Mouse (Mus musculus): ENCODE data around the gene Apoc3.
A peak's percentile ranks its signal among the peaks of the same experiment; 100 is the strongest.

The Apoc3 gene

DNA sequence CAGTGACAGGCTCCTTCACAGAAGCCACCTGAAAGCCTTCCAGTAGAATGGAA lies at the start of gene Apoc3:
Apoc3 (minus strand) TSS at position 41 of the 53 bp plus-strand sequence.
- DNase-seq: no peak

DNA sequence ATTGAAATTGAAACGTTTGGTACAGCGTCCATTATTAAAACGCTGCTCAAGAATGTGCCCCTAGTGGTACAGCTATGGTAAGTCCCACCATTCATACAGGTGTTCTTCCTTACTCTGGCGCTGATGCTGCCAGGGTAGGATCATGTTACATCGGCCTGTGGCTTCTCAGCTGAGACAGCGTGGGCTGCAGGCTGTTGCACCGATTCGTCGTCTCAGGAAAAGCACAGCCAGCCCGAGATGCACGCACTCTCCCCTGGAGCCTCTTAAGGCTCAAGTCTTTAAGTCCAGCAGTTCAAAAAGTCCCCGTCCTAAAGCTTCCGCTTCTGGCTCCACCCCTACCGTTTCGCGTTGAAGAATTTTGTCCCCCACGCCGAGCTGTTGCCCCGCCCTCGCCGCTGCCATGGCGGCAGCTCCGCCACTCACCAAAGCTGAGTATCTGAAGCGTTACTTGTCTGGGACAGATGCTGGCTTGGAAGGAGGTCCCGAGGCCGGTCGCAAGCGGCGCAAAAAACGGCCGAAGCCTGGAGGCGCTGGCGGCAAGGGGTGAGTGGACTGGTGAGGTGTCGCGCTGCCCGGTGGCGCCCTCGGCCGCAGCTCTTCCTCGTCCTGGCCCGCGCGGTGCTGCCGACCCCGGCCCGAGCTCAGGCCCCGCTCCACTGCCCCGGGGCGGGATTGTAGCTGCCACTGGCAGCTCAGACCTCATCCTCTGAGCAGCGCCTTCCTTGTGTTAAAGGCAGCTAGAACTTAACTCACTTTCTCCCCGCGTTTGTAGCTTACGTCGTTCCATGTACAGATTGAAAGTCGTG lies 47.4 kb upstream of the Apoc3 start, which contains the start of gene Bud13:
Bud13 (plus strand) TSS at position 378 of the 806 bp plus-strand sequence.
- DNase-seq: peak; percentile 93

DNA sequence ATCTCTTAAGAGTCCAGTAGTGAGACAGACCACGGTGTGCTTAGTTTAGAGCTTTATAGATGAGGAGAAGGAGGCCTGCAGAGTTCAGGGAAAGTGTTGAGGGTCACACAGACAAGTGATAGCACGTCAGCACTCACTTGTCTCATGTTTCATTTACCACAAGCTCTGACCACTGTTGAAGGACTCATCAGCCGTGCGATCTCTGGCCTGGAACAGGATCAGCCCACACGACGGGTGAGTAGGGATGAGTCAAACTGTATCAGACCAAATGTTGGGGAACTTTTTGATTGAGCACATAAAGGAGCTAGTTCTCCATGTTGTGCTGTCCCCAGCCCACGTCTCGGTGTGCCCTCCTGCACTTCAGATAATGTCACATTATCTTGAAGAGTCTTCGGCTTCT lies 39.1 kb upstream of the Apoc3 start:
- no peak for DNase-seq

DNA sequence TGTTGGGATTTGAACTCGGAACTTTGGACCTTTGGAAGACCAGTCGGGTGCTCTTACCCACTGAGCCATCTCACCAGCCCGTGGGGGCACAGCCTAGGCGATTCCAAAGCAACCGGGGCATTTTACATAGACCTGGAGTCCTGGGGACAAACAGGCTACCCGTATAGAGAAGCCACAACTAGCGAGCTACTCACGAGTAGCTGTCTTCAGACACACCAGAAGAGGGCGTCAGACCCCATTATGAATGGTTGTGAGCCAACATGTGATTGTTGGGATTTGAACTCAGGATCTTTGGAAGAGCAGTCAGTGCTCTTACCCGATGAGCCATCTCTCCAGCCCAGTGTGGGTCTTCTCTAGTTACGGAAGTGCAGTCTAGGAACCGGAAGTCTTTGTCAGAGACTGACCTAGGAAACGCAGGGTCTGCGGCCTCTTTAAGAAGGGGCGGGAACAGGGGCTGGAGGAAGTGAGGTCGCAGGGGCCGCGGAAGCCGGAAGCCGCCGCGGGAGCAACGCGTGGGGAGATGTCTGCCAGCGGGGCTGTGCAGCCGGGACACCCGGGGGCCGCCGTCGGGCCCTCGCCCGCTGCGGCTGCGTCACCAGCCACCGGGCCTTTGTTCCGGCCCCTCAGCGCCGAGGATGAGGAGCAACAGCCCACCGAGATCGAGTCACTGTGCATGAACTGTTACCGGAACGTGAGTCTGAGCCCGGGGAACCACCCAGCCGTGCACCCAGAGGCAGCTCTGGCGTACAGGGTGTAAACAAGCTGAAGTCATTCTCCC lies 37.4 kb upstream of the Apoc3 start, which contains the start of gene Zpr1:
Zpr1 (plus strand) TSS at position 388 of the 778 bp plus-strand sequence.
- peak; percentile 90 for DNase-seq

GRCm38 (mm10) chr9:46272070-46272469 lies 36.6 kb upstream of the Apoc3 start:
- no peak for DNase-seq

GRCm38 (mm10) chr9:46270782-46271181 lies 35.3 kb upstream of the Apoc3 start:
- no peak for DNase-seq

DNA sequence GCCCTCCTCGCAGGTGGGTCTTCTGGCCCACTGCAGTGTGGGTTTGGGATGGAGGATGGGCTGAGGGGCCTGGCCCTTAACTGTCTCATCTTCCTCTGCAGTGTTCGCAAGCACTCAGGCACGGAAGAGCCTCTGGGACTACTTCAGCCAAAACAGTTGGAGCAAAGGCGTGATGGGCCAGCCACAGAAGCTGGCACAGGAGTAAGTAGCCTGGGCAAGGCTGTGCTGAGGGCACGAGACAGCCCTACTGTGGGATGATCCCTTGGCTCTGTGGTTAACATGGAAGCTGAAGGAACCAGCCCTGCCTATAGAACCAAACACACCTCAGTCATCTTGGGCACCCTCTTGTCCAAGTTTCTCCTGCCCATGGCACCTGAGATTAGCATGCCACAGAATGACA lies 33.7 kb upstream of the Apoc3 start:
- DNase-seq: no peak

- no peak for DNase-seq
These were observed 33.0 kb upstream of the Apoc3 start, which contains the start of gene Apoa5 for GRCm38 (mm10) chr9:46268343-46268873. TSS of gene Apoa5 (plus strand) at chr9:46268633.

DNA sequence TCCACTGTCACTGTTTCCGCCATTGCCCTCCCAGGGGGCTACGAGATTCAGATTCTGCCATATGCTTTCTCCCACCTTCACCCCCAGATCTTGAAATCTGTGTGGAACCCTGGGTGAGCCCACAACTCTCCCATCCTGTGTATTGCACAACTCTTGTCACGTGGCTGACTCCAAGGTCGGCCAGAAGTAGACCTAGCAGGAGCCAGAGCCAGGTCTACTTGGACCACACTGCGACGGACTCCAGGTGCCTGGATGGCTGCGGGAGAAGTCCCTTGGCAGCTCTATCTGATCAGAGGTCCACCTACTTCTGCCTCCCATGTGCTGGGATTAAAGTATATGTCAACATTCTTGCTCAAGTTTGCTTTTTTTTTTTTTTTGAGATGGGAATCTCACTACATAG lies 25.7 kb upstream of the Apoc3 start:
- no peak for DNase-seq

DNA sequence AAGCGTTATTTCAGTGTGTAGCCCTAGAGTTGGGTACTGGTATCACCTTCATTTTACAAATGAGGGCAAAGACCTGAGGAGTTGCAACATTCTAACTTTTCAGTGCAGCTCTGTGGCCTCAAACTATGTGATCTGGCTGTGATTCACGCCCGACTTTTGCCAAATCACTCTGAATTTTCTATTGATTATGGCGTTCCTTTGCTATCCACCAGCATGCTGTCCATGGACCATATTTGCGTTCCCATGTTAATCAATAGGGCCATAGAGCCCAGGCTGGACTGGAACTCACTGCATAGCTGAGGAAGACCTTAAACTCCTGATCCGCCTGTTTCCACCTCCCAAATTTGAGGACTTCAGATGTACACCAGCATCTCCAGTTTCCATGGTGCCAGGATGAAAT lies 23.7 kb upstream of the Apoc3 start:
- no peak for DNase-seq

DNA sequence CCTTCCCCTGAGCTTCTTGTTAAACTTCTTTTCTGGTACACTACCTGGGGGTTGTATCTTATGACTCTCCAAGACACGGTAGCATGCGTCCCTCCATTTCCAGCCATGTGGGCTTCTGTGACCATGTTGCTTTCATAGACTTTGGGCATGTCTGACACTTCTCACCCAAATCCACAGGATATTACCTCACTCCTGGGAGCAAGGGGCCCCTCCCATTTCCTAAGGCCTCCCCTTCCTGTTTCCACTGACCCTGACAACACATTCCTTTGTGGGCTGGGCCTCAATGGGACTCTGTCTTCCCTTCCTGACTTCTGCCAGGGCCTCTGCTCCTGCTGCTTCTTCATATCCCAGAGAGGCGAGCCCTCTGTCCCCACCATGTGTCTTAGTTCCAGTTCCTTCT lies 22.1 kb upstream of the Apoc3 start:
- no peak for DNase-seq

GRCm38 (mm10) chr9:46256658-46257385 lies 21.4 kb upstream of the Apoc3 start:
- no peak for DNase-seq

GRCm38 (mm10) chr9:46256177-46256576 lies 20.7 kb upstream of the Apoc3 start:
- DNase-seq: no peak

- DNase-seq: peak; percentile 33
These were observed 11.4 kb upstream of the Apoc3 start for GRCm38 (mm10) chr9:46246752-46247324.

DNA sequence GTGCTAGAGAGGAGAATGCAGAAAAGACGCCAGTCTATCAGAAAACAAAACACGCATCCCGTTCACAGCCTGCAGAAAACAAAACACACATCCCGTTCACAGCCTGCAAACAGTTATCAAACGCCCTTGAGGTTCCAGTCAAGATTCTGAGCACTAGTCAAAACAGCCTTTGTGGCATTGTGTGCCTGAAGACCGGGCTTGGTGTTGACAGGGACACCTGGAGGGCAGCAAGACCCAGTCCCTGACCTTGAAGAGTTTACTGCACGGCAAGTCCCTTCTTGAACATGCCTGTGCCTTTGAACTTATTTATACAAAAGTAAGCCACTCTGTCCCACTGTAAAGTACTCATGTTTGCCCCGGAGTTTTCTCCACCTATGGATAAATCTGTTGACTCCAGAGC lies 8.1 kb upstream of the Apoc3 start:
- DNase-seq: no peak

DNA sequence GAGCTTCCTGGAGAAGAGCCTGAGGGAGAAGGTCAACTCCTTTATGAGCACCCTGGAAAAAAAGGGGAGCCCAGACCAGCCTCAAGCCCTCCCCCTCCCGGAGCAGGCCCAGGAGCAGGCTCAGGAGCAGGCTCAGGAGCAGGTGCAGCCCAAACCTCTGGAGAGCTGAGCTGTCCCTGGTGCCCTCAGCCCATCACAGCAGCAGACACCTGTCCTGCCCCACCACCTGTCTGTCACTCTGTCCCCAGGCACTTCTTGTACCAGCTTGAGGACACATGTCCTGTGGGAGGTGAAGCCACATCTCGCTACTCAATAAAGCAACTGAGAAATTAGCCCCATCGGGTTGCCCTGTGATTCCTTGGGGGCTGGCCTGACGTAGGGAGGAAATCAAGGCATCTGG lies 7.7 kb upstream of the Apoc3 start:
- DNase-seq: no peak

DNA sequence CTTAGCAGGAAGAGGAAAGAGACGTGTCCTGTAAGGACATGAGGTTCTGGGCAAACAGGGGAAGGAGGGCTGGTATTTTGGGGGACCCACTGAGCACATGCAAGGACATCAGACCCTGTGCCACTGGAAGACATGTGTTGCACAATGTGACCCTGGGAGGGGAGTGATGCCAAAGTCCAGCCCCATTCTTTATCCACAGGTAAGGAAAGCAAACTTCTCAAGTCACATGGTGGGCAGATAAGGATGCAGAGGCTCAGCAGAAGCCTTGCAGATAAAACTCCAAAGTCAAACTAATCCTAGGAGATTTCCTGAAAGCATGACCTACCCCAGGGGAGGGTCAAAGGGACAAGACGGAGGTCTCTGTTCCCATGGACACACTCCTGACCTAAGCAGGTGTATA lies 6.4 kb upstream of the Apoc3 start:
- no peak for DNase-seq

DNA sequence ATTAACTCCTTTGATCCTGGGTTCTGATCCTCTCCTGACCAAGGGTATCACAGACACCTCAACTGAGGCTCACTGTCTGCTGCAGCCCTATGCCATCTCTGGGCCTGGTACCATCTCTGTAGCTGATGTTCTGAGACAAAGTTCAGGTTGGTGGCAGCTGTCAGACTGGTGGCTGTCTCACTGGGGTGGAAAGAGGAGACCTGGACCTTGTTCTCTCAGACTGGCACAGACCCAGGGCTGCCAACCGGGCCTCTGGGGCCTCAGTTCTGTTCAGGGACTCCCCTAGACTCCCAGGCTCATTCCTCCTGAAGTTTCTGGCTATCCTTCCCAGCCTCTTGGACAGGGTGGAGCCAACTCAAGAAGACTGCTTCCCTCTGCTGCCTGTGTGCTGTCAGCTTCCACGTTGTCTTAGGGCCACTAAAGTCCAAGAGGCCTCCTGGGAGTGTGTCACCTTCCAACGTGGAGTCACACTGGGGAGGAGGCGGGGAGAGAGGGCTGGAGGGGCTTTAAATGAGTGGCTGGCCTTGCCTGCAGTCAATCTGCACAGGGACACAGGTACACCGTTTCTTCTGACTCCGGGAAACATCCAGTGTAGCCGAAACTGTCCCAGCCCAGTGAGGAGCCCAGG lies 5.2 kb upstream of the Apoc3 start, which contains the start of gene Apoa4:
Apoa4 (plus strand) TSS at position 171 of the 628 bp plus-strand sequence.
- no peak for DNase-seq

GRCm38 (mm10) chr9:46238850-46239249 lies 3.4 kb upstream of the Apoc3 start:
- DNase-seq: no peak

DNA sequence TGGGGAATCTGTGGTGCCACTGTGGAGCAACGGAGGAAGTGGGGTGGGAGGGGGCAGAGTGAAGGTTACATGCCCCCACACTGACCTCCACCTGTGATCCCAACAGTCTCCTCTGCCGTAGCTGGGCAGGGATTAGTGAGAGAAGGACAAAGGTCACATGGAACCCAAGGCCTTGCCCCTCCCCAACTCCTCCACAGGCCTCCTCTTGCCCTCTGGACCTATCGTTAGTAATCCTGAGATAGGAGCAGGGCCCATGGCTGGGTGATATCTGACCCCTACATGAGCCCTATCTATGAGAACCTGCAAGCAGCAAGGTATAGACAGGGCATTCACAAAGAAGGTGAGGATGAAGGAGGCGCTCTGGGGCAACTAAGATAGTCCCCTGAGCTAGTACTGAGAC lies 213 bp upstream of the Apoc3 start:
- no peak for DNase-seq

- no peak for DNase-seq
These were observed 240 bp downstream of the Apoc3 start for GRCm38 (mm10) chr9:46235196-46235595.

DNA sequence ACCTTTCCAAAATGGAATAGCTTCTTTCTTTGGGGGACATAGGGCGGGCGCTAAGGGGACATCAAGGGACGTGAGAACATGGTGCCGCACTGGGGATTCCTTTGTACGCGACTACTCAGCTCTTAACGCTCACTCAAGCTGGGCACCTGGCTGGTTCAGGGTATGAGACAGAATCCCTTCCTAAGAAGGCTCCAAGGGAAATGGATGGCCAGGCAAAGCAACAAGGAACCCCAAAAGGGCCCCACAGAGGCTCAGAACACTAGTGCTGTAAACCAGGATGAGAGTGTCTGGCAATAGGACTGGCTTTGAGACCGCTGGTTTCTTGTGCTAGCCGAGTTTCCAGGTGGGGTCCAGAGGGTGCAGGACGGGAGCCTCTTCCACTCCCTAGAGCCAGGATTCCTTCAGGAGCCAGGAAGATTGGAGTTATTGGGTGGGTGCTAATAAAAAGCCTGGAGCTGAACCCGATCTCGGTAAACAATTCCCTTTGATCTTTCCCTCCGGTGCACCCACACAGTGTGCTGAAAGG lies 4.9 kb downstream of the Apoc3 start:
- no peak for DNase-seq
